In the genomic region with DNA sequence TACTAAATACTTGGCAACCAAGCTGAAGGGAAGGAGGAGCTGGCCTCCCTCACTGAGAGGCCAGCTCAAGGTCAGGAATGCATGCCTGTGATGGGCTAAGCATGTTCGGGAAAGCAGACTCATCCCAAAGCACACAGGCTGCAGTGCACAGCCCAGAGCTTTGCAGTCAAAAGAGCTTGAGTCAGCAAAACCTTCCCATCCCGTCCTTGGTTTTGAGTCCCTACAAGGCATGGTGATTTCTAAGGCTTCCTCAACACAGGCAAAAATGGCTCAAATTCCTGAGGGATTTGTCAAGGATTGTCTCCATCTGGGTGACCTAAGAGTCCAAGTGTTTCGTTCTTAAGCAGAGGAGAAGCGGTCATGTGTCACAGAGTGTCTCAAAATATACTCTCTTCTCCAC, we compare ENCODE assay signal across 19 mouse cellular contexts. TPM values are rescaled to one million over a fixed set of nuclear protein-coding genes. Genes with fewer than 3 reads are reported as not detected.
DNase-seq lines count a peak whose midpoint lies in the region; ATAC-seq and TF ChIP-seq lines count a peak whose summit lies in the region.
"Had no signal": no experiment of that assay in that cellular context is flagged by ENCODE, and none has a peak within 500 bp of the region (broad histone marks: within the 10 kb centered on the region; RNA-seq: fewer than 3 reads in every experiment).

No protein-coding gene starts in this region.

- TF ChIP-seq RAD21 in CH12.LX (IDR thresholded peaks at IDR 0.05; ENCODE audit: low read depth, low read length) = no peak

- dilution Hi-C loops in CH12.LX (cut with MboI; ENCODE audit: extremely low pct_ligation_motif_present, extremely low pct_unique_long_range_greater_than_20kb, low sequenced_read_pairs) = loop anchor here (25.0 kb wide), 1 partner anchor 144 kb away; no protein-coding TSS in a partner anchor

- WGBS in kidney, postnatal 0 days = 49% methylated on average over 4 of the region's 4 CpGs

- no peaks in the 10 kb centered on the region; the same call in 1 of the 2 replicates for H3K4me1 ChIP-seq in kidney, postnatal 0 days (replicated peaks; ENCODE audit: insufficient read depth, low read length)
- H3K4me1 ChIP-seq in CH12.LX (ENCODE audit: control insufficient read depth in 1 of 2, insufficient read depth in 2 of 2) = no peaks in the 10 kb centered on the region
- H3K4me1 ChIP-seq: forebrain, embryonic 13.5 days; neural tube, embryonic 15.5 days had no signal

- peak; percentile 68 for ATAC-seq in kidney, postnatal 0 days (replicated peaks; ENCODE audit: low FRiP score, low read depth)
- ATAC-seq: forebrain, embryonic 13.5 days; hindbrain, embryonic 16.5 days; liver, embryonic 12.5 days had no signal

- H3K4me2 ChIP-seq in kidney, postnatal 0 days (ENCODE audit: low read length) = no peak overlapping the region
- H3K4me2 ChIP-seq in CH12.LX (ENCODE audit: insufficient read depth, low read depth, poor library complexity, severe bottlenecking) = no peak overlapping the region
- H3K4me2 ChIP-seq: forebrain, embryonic 13.5 days; liver, embryonic 12.5 days; neural tube, embryonic 15.5 days had no signal

- in situ Hi-C loops in CH12.LX (cut with MboI; ENCODE audit: low pct_ligation_motif_present, low pct_unique_long_range_greater_than_20kb, low sequenced_read_pairs) = loop anchor here (25.0 kb wide), 1 partner anchor 344 kb away; no protein-coding TSS in a partner anchor

- TF ChIP-seq POLR2A in CH12.LX (IDR thresholded peaks at IDR 0.05; ENCODE audit: low read depth, low read length) = no peak

- no peak for TF ChIP-seq CTCF in kidney, postnatal 0 days (IDR thresholded peaks at IDR 0.05; ENCODE audit: low read depth)
- TF ChIP-seq CTCF in CH12.LX (conservative IDR thresholded peaks at IDR 0.05 in 1 of 2, IDR thresholded peaks at IDR 0.05 in 1 of 2; ENCODE audit: low read depth in 2 of 2, low read length in 2 of 2) = no peak

- peaks cover 3% of the 10 kb centered on the region; the same call in 1 of the 2 replicates for H3K36me3 ChIP-seq in kidney, postnatal 0 days (ENCODE audit: insufficient read depth, low read length)
- peaks cover 2 to 5% of the 10 kb centered on the region in 2 experiments for H3K36me3 ChIP-seq in CH12.LX (replicated peaks in 1 of 2; ENCODE audit: control insufficient read depth in 1 of 2, insufficient read depth in 1 of 2, low read length in 1 of 2)
- H3K36me3 ChIP-seq: liver, embryonic 12.5 days; neural tube, embryonic 15.5 days had no signal

- H3K9ac ChIP-seq in kidney, postnatal 0 days (ENCODE audit: low read depth, low read length) = no peak overlapping the region
- H3K9ac ChIP-seq in CH12.LX (ENCODE audit: insufficient read depth, low read depth) = no peak overlapping the region
- H3K9ac ChIP-seq: forebrain, embryonic 13.5 days; liver, embryonic 12.5 days; neural tube, embryonic 15.5 days had no signal

- H3K9me3 ChIP-seq in kidney, postnatal 0 days (replicated peaks; ENCODE audit: low read length) = no peaks in the 10 kb centered on the region
- H3K9me3 ChIP-seq in CH12.LX (replicated peaks; ENCODE audit: low read length) = no peaks in the 10 kb centered on the region
- H3K9me3 ChIP-seq: forebrain, embryonic 13.5 days; heart, embryonic 10.5 days; liver, embryonic 12.5 days; neural tube, embryonic 15.5 days had no signal

- H3K4me3 ChIP-seq in kidney, postnatal 0 days (replicated peaks; ENCODE audit: low read depth, low read length) = no peak overlapping the region
- no peak overlapping the region for H3K4me3 ChIP-seq in CH12.LX (replicated peaks in 1 of 3; ENCODE audit: low read depth in 2 of 3, low read length in 2 of 3, poor library complexity in 1 of 3)
- H3K4me3 ChIP-seq: forebrain, embryonic 13.5 days; heart, embryonic 10.5 days; liver, embryonic 12.5 days; myocyte; neural tube, embryonic 15.5 days had no signal

- H3K27me3 ChIP-seq in kidney, postnatal 0 days (ENCODE audit: insufficient read depth, low read length) = no peaks in the 10 kb centered on the region
- H3K27me3 ChIP-seq in CH12.LX (replicated peaks) = no peaks in the 10 kb centered on the region
- H3K27me3 ChIP-seq: forebrain, embryonic 13.5 days; liver, embryonic 12.5 days; neural tube, embryonic 15.5 days had no signal

- H3K79me2 ChIP-seq in CH12.LX (replicated peaks; ENCODE audit: control insufficient read depth, extremely low read depth, insufficient read depth, poor library complexity, severe bottlenecking) = no peaks in the 10 kb centered on the region

- DNase-seq in kidney, postnatal 0 days (ENCODE audit: low spot score) = peak; percentile 48
- DNase-seq in kidney, postnatal 25 days = no peak
- DNase-seq in CH12.LX (ENCODE audit: extremely low read depth) (no peak), NIH3T3 (ENCODE audit: low read depth) (peak; percentile 38)
- peak; percentile 16 to 60 for DNase-seq in lung, postnatal 4 days
- no peak for DNase-seq in adrenal gland, adult 18-20 months (ENCODE audit: low spot score in 2 of 2)
- no peak for DNase-seq in layer of hippocampus, postnatal 25 days (ENCODE audit: extremely low spot score in 1 of 2, low spot score in 1 of 2)
- DNase-seq: cerebellum, adult 11 months; cerebellum, postnatal 14 days; gastrocnemius, postnatal 36 days; kidney, adult 18-20 months; midbrain, embryonic 14.5 days; thymus, adult 18-20 months had no signal

- H3K27ac ChIP-seq in kidney, postnatal 0 days = no peak overlapping the region
- no peak overlapping the region for H3K27ac ChIP-seq in CH12.LX (ENCODE audit: insufficient read depth, low read depth)
- H3K27ac ChIP-seq: forebrain, embryonic 13.5 days; heart, embryonic 10.5 days; liver, embryonic 12.5 days; neural tube, embryonic 15.5 days had no signal

- no peak for TF ChIP-seq EP300 in CH12.LX (IDR thresholded peaks at IDR 0.05; ENCODE audit: low read length)

TF ChIP-seq in CH12.LX, 34 proteins besides CTCF, POLR2A, EP300 and RAD21:
- TF ChIP-seq BHLHE40 (IDR thresholded peaks at IDR 0.05; ENCODE audit: low read depth, low read length) = no peak
- no peak for TF ChIP-seq SIN3A (IDR thresholded peaks at IDR 0.05; ENCODE audit: low read length)
- TF ChIP-seq MEF2A (IDR thresholded peaks at IDR 0.05; ENCODE audit: borderline replicate concordance, low read depth, low read length) = no peak
- no peak for TF ChIP-seq TBP (conservative IDR thresholded peaks at IDR 0.05; ENCODE audit: low read depth, low read length)
- TF ChIP-seq MAFK (IDR thresholded peaks at IDR 0.05; ENCODE audit: insufficient replicate concordance, low read length) = 0 out of 2 replicates have a peak, but pooled peaks have one; percentile 37
- TF ChIP-seq ZNF384 (IDR thresholded peaks at IDR 0.05; ENCODE audit: low read depth, low read length) = no peak

RNA-seq across cellular contexts. Expression of a gene that starts 50.5 kb away (rescaled TPM):
- 25.5 and 27.7 TPM in 2 replicates for polyA plus RNA-seq in kidney, postnatal 0 days (2015; fragmentation: Nextera tagmentation; extraction: Ambion mirVana)
- 1.0 and 1.5 TPM in 2 replicates for total RNA-seq in CH12.LX (2012; rRNA removed)
- 1.4 TPM in 2 replicates for total RNA-seq in CH12.LX (2014; rRNA removed)
- 1.6 and 1.8 TPM in 2 replicates for polyA plus RNA-seq in CH12.LX (2012; ENCODE audit: insufficient read length, low read depth)
- total RNA-seq in adrenal gland, adult 18-20 months (2021) = 100 to 1,000 TPM in 1 of 2 experiments, 10 to 100 TPM in 1; 69.2 to 115 TPM
- 10 to 100 TPM; 11.3 to 13.1 TPM for total RNA-seq in layer of hippocampus, postnatal 25 days (2021)

Comparison
In these comparisons a context has a peak if more than half of its experiments do, and no peak if none do; other contexts are left out.
1. DNase-seq: peak in kidney, postnatal 0 days (single experiment), NIH3T3 (single experiment) and lung, postnatal 4 days (2 of 2); none in kidney, postnatal 25 days (0 of 2), CH12.LX (single experiment), adrenal gland, adult 18-20 months (0 of 2) and layer of hippocampus, postnatal 25 days (0 of 2).
2. RNA of a gene that starts 50.5 kb away (total RNA-seq): 69.2 to 115 TPM in adrenal gland, adult 18-20 months; 11.3 to 13.1 TPM in layer of hippocampus, postnatal 25 days and 1.0 to 1.5 TPM in CH12.LX; every median in the first group is over 4 times any median in the second.